ENCODE assay signal across 8 mouse cellular contexts in the genomic region with DNA sequence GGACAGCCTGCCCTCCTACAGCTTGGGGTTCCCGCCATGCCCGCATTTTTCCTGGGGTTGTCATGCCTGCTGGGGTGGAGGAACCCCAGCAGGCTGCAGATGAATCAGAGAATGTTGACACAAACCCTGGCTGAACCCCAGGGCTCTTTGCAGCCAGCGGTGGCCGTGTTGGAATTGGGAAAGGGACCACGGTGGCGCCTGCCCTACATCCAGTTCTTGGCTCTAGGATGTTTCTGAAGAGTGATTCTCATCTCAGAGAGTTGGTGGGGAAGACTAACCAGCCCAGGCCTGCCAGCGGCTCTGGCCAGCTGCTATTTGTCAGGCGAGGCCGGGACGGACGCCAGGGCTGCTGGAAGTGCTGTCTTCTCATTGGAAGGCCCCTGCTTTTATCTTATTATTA.
DNase-seq lines count a peak whose midpoint lies in the region; ATAC-seq and TF ChIP-seq lines count a peak whose summit lies in the region.

No protein-coding gene starts in this region.

- WGBS in forebrain, embryonic 13.5 days: 86% methylated on average over 11 of the region's 11 CpGs
- WGBS in forebrain, postnatal 0 days: 80% methylated on average over 11 of the region's 11 CpGs

- H3K27me3 ChIP-seq in forebrain, embryonic 13.5 days: no peaks in the 10 kb centered on the region
- H3K27me3 ChIP-seq in forebrain, postnatal 0 days (ENCODE audit: insufficient read depth, low read length): no peaks in the 10 kb centered on the region; the same call in 1 of the 2 replicates

- H3K9ac ChIP-seq in forebrain, embryonic 13.5 days: no peak overlapping the region
- no peak overlapping the region for H3K9ac ChIP-seq in forebrain, postnatal 0 days

- H3K36me3 ChIP-seq in forebrain, embryonic 13.5 days (ENCODE audit: poor library complexity, severe bottlenecking): no peaks in the 10 kb centered on the region
- H3K36me3 ChIP-seq in forebrain, postnatal 0 days (ENCODE audit: insufficient read depth): no peaks in the 10 kb centered on the region

- ATAC-seq in forebrain, embryonic 13.5 days: no peak
- no peak for ATAC-seq in forebrain, postnatal 0 days

- TF ChIP-seq CTCF in forebrain, postnatal 0 days (IDR thresholded peaks at IDR 0.05; ENCODE audit: low read depth): no peak

- intact Hi-C loops in heart, postnatal 25 days (cut with DNase I): no loop called here

- H3K27ac ChIP-seq in forebrain, embryonic 13.5 days: peak overlapping the region; percentile 10; the same call in 1 of the 2 replicates
- no peak overlapping the region for H3K27ac ChIP-seq in forebrain, postnatal 0 days (ENCODE audit: low read depth, low read length)

- no peak overlapping the region for H3K4me3 ChIP-seq in forebrain, embryonic 13.5 days
- H3K4me3 ChIP-seq in forebrain, postnatal 0 days (ENCODE audit: low read depth, low read length): no peak overlapping the region

- peaks cover 86% of the 10 kb centered on the region for H3K4me1 ChIP-seq in forebrain, embryonic 13.5 days
- H3K4me1 ChIP-seq in forebrain, postnatal 0 days (ENCODE audit: insufficient read depth): 0 out of 2 replicates have a peak, but pooled peaks cover 22% of the 10 kb centered on the region

- H3K9me3 ChIP-seq in forebrain, embryonic 13.5 days (replicated peaks): no peaks in the 10 kb centered on the region
- no peaks in the 10 kb centered on the region for H3K9me3 ChIP-seq in forebrain, postnatal 0 days (ENCODE audit: low read length)

- no peak overlapping the region for H3K4me2 ChIP-seq in forebrain, embryonic 13.5 days
- no peak overlapping the region for H3K4me2 ChIP-seq in forebrain, postnatal 0 days (ENCODE audit: low read depth)

- DNase-seq in forebrain, postnatal 0 days: no peak
- peak; percentile 18 for DNase-seq in thymus, postnatal 14 days
- no peak for DNase-seq in thymus, postnatal 0 days (ENCODE audit: low spot score)
- peak; percentile 65 for DNase-seq in heart, postnatal 25 days (ENCODE audit: low spot score)
- peak; percentile 77 to 93 for DNase-seq in lung, postnatal 4 days
- DNase-seq in spleen, adult 12 weeks (ENCODE audit: low spot score): no peak
- no peak for DNase-seq in spleen, postnatal 36 days (ENCODE audit: low spot score in 2 of 2)

Comparison
In these comparisons a context has a peak if more than half of its experiments do, and no peak if none do; other contexts are left out.
1. DNase-seq: peak in thymus, postnatal 14 days (single experiment), heart, postnatal 25 days (single experiment) and lung, postnatal 4 days (2 of 2); none in forebrain, postnatal 0 days (single experiment), thymus, postnatal 0 days (single experiment), spleen, adult 12 weeks (single experiment) and spleen, postnatal 36 days (0 of 2).